Mouse (Mus musculus): ENCODE data around the gene Nit1. TPM values are rescaled to one million over a fixed set of nuclear protein-coding genes. Genes with fewer than 3 reads are reported as not detected.

Nit1 gene
- polyA plus RNA-seq, 1 experiment from 2014 or later: 43.3 TPM

Other genes with a start within 250 kb of the Nit1 start
- 1.7 and 1.8 TPM in 2 replicates for gene Cfap126, start 231.7 kb downstream of the Nit1 start, polyA plus RNA-seq (2015; fragmentation: Nextera tagmentation; extraction: Ambion mirVana)
- gene Sdhc, start 195.0 kb downstream of the Nit1 start, polyA plus RNA-seq (2015; fragmentation: Nextera tagmentation; extraction: Ambion mirVana): 360 and 387 TPM in 2 replicates
- gene Mpz, start 194.9 kb downstream of the Nit1 start, polyA plus RNA-seq (2015; fragmentation: Nextera tagmentation; extraction: Ambion mirVana): 1.1 and 1.3 TPM in 2 replicates
- 16.4 and 18.5 TPM in 2 replicates for gene Pcp4l1, start 149.4 kb downstream of the Nit1 start, polyA plus RNA-seq (2015; fragmentation: Nextera tagmentation; extraction: Ambion mirVana)
- 9.2 and 10.5 TPM in 2 replicates for gene Nr1i3, start 131.7 kb downstream of the Nit1 start, polyA plus RNA-seq (2015; fragmentation: Nextera tagmentation; extraction: Ambion mirVana)
- gene Tomm40l, start 123.1 kb downstream of the Nit1 start, polyA plus RNA-seq (2015; fragmentation: Nextera tagmentation; extraction: Ambion mirVana): 31.4 and 32.0 TPM in 2 replicates
- gene Apoa2, start 120.6 kb downstream of the Nit1 start, polyA plus RNA-seq (2015; fragmentation: Nextera tagmentation; extraction: Ambion mirVana): 84.7 and 123 TPM in 2 replicates
- 51.5 and 54.5 TPM in 2 replicates for gene Fcer1g, start 111.3 kb downstream of the Nit1 start, polyA plus RNA-seq (2015; fragmentation: Nextera tagmentation; extraction: Ambion mirVana)
- 6.3 and 6.8 TPM in 2 replicates for gene Adamts4, start 95.2 kb downstream of the Nit1 start, polyA plus RNA-seq (2015; fragmentation: Nextera tagmentation; extraction: Ambion mirVana)
- gene Ndufs2, start 94.3 kb downstream of the Nit1 start, polyA plus RNA-seq (2015; fragmentation: Nextera tagmentation; extraction: Ambion mirVana): 304 and 326 TPM in 2 replicates
- 54.2 and 54.5 TPM in 2 replicates for gene B4galt3, start 75.3 kb downstream of the Nit1 start, polyA plus RNA-seq (2015; fragmentation: Nextera tagmentation; extraction: Ambion mirVana)
- 38.7 and 40.9 TPM in 2 replicates for gene Ppox, start 64.5 kb downstream of the Nit1 start, polyA plus RNA-seq (2015; fragmentation: Nextera tagmentation; extraction: Ambion mirVana)
- 56.0 and 57.2 TPM in 2 replicates for gene Usp21, start 57.7 kb downstream of the Nit1 start, polyA plus RNA-seq (2015; fragmentation: Nextera tagmentation; extraction: Ambion mirVana)
- gene Ufc1, start 50.6 kb downstream of the Nit1 start, polyA plus RNA-seq (2015; fragmentation: Nextera tagmentation; extraction: Ambion mirVana): 103 and 108 TPM in 2 replicates
- 40.6 and 44.5 TPM in 2 replicates for gene Dedd, start 16.5 kb downstream of the Nit1 start, polyA plus RNA-seq (2015; fragmentation: Nextera tagmentation; extraction: Ambion mirVana)
- gene Pfdn2, start within 50 bp of the Nit1 start, polyA plus RNA-seq (2015; fragmentation: Nextera tagmentation; extraction: Ambion mirVana): 96.9 and 104 TPM in 2 replicates
- gene Klhdc9, start 15.2 kb upstream of the Nit1 start, polyA plus RNA-seq (2015; fragmentation: Nextera tagmentation; extraction: Ambion mirVana): 0.94 and 1.0 TPM in 2 replicates
- 3.7 and 3.8 TPM in 2 replicates for gene Nectin4, start 24.5 kb upstream of the Nit1 start, polyA plus RNA-seq (2015; fragmentation: Nextera tagmentation; extraction: Ambion mirVana)
- 2.2 and 2.4 TPM in 2 replicates for gene Arhgap30, start 43.3 kb upstream of the Nit1 start, polyA plus RNA-seq (2015; fragmentation: Nextera tagmentation; extraction: Ambion mirVana)
- 62.1 and 62.5 TPM in 2 replicates for gene Usf1, start 65.7 kb upstream of the Nit1 start, polyA plus RNA-seq (2015; fragmentation: Nextera tagmentation; extraction: Ambion mirVana)
- 3.3 and 3.8 TPM in 2 replicates for gene Tstd1, start 73.2 kb upstream of the Nit1 start, polyA plus RNA-seq (2015; fragmentation: Nextera tagmentation; extraction: Ambion mirVana)
- 88.1 and 100 TPM in 2 replicates for gene F11r, start 91.9 kb upstream of the Nit1 start, polyA plus RNA-seq (2015; fragmentation: Nextera tagmentation; extraction: Ambion mirVana)
- gene Alyref2, start 157.8 kb upstream of the Nit1 start, polyA plus RNA-seq (2015; fragmentation: Nextera tagmentation; extraction: Ambion mirVana): 12.0 and 12.2 TPM in 2 replicates
- 0.15 TPM in 1 of 2 replicates, not detected in the other for gene Itln1, start 189.6 kb upstream of the Nit1 start, polyA plus RNA-seq (2015; fragmentation: Nextera tagmentation; extraction: Ambion mirVana)
- 0.48 and 0.88 TPM in 2 replicates for gene Cd244a, start 213.5 kb upstream of the Nit1 start, polyA plus RNA-seq (2015; fragmentation: Nextera tagmentation; extraction: Ambion mirVana)

All from intestine, embryonic 15.5 days (tissue).